Mouse (Mus musculus): ENCODE measurements at regions not wholly inside any gene's neighbourhood (a gene's known extent, or its start where the extent isn't known, plus 50 kb on each side); places are given as distances from the start of the nearest gene placed in this dataset.

DNA sequence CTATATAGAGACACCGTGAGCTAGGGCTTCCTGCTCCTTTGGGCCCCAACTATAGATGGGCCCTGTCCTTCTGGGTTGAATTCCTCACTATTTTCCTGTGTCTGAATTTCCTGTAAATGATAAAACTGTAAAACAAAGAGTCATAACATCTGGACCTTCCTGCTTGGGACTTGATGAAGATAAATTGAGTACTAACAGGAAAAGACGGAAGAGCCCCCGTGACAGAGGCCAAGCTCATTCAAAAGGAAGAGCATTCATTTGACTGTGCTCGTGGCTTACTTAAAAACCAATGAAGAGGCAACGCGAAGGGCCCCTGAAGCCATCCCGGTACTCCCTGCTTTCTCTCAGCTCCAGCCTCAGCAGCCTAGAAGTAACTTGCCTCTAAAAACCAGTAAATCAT is 161.6 kb upstream of the Cited2 start:
- TF ChIP-seq CTCF (IDR thresholded peaks at IDR 0.05; ENCODE audit: low read depth) (no peak), EP300 (IDR thresholded peaks at IDR 0.05; ENCODE audit: low read depth) (no peak)

Data from liver, embryonic 14.5 days (tissue).